Mouse (Mus musculus): ENCODE measurements around the gene Stk32c. TPM values are rescaled to one million over a fixed set of nuclear protein-coding genes. Genes with fewer than 3 reads are reported as not detected.

Stk32c gene
- total RNA-seq, 1 experiment, result 0.89 TPM

GRCm38 (mm10) chr7:139091681-139092080 is 121.4 kb downstream of the Stk32c start:
- Histone ChIP-seq H3K4me3 (ENCODE audit: insufficient read depth in 1 of 2, low read depth in 1 of 2, low read length in 2 of 2, poor library complexity in 1 of 2, severe bottlenecking in 1 of 2) (no peak overlapping the region), H3K36me3 (ENCODE audit: control insufficient read depth, insufficient read depth, low read length, poor library complexity, severe bottlenecking) (no peaks in the 10 kb centered on the region), H3K9ac (ENCODE audit: insufficient read depth, low read depth, low read length, poor library complexity, severe bottlenecking) (no peak overlapping the region), H3K4me1 (ENCODE audit: control insufficient read depth in 2 of 2, insufficient read depth in 2 of 2, low read length in 2 of 2, poor library complexity in 1 of 2) (no peaks in the 10 kb centered on the region), H3K27ac (ENCODE audit: insufficient read depth, low read depth, low read length, poor library complexity, severe bottlenecking) (no peak overlapping the region; the same call in 1 of the 2 replicates), H3K9me3 (ENCODE audit: control insufficient read depth, insufficient read depth, low read depth, low read length) (no peaks in the 10 kb centered on the region)
- TF ChIP-seq ZNF384 (IDR thresholded peaks at IDR 0.05; ENCODE audit: low read depth, low read length), result no peak
- no peak for TF ChIP-seq ZC3H11A (IDR thresholded peaks at IDR 0.05; ENCODE audit: borderline replicate concordance, low read depth, low read length)
- no peak for TF ChIP-seq MAFK (IDR thresholded peaks at IDR 0.05; ENCODE audit: insufficient read depth, low read depth, low read length)
- TF ChIP-seq CHD2 (IDR thresholded peaks at IDR 0.05; ENCODE audit: low read depth, low read length), result no peak
- no peak for TF ChIP-seq HCFC1 (IDR thresholded peaks at IDR 0.05; ENCODE audit: borderline replicate concordance, insufficient read depth, low read length)
- DNase-seq (ENCODE audit: low read depth, low spot score), result no peak
- in situ Hi-C loops (cut with MboI; ENCODE audit: low sequenced_read_pairs in 2 of 2, unreplicated experiment in 2 of 2), result loop anchor here in 1 of 2 experiments (25.0 kb wide), 1 partner anchor 371 kb away; no protein-coding TSS in a partner anchor

GRCm38 (mm10) chr7:139089892-139090874 is 122.9 kb downstream of the Stk32c start:
- in situ Hi-C loops (cut with MboI; ENCODE audit: low sequenced_read_pairs in 2 of 2, unreplicated experiment in 2 of 2), result loop anchor here in 1 of 2 experiments (25.0 kb wide), 1 partner anchor 372 kb away; no protein-coding TSS in a partner anchor

GRCm38 (mm10) chr7:139087801-139088200 is 125.3 kb downstream of the Stk32c start:
- Histone ChIP-seq H3K27ac (ENCODE audit: insufficient read depth, low read depth, low read length, poor library complexity, severe bottlenecking) (no peak overlapping the region), H3K36me3 (ENCODE audit: control insufficient read depth, insufficient read depth, low read length, poor library complexity, severe bottlenecking) (no peaks in the 10 kb centered on the region), H3K9ac (ENCODE audit: insufficient read depth, low read depth, low read length, poor library complexity, severe bottlenecking) (no peak overlapping the region), H3K4me3 (ENCODE audit: insufficient read depth in 1 of 2, low read depth in 1 of 2, low read length in 2 of 2, poor library complexity in 1 of 2, severe bottlenecking in 1 of 2) (no peak overlapping the region), H3K9me3 (ENCODE audit: control insufficient read depth, insufficient read depth, low read depth, low read length) (no peaks in the 10 kb centered on the region), H3K4me1 (ENCODE audit: control insufficient read depth in 2 of 2, insufficient read depth in 2 of 2, low read length in 2 of 2, poor library complexity in 1 of 2) (peaks cover 0 to 9% of the 10 kb centered on the region in 2 experiments; a peak in 1 of 4 replicates)
- in situ Hi-C loops (cut with MboI; ENCODE audit: low sequenced_read_pairs in 2 of 2, unreplicated experiment in 2 of 2), result loop anchor here in 1 of 2 experiments (25.0 kb wide), 1 partner anchor 374 kb away; no protein-coding TSS in a partner anchor
- DNase-seq (ENCODE audit: low read depth, low spot score), result no peak
- no peak for TF ChIP-seq HCFC1 (IDR thresholded peaks at IDR 0.05; ENCODE audit: borderline replicate concordance, insufficient read depth, low read length)
- TF ChIP-seq ZC3H11A (IDR thresholded peaks at IDR 0.05; ENCODE audit: borderline replicate concordance, low read depth, low read length), result no peak
- no peak for TF ChIP-seq CHD2 (IDR thresholded peaks at IDR 0.05; ENCODE audit: low read depth, low read length)
- no peak for TF ChIP-seq MAFK (IDR thresholded peaks at IDR 0.05; ENCODE audit: insufficient read depth, low read depth, low read length)
- TF ChIP-seq ZNF384 (IDR thresholded peaks at IDR 0.05; ENCODE audit: low read depth, low read length), result no peak

More at GRCm38 (mm10) chr7:139089892-139090874, 122.9 kb downstream of the Stk32c start:
- Histone ChIP-seq H3K4me3 (ENCODE audit: insufficient read depth in 1 of 2, low read depth in 1 of 2, low read length in 2 of 2, poor library complexity in 1 of 2, severe bottlenecking in 1 of 2) (no peak overlapping the region), H3K27ac (ENCODE audit: insufficient read depth, low read depth, low read length, poor library complexity, severe bottlenecking) (no peak overlapping the region), H3K9ac (ENCODE audit: insufficient read depth, low read depth, low read length, poor library complexity, severe bottlenecking) (no peak overlapping the region), H3K9me3 (ENCODE audit: control insufficient read depth, insufficient read depth, low read depth, low read length) (no peaks in the 10 kb centered on the region), H3K36me3 (ENCODE audit: control insufficient read depth, insufficient read depth, low read length, poor library complexity, severe bottlenecking) (no peaks in the 10 kb centered on the region), H3K4me1 (ENCODE audit: control insufficient read depth in 2 of 2, insufficient read depth in 2 of 2, low read length in 2 of 2, poor library complexity in 1 of 2) (peaks cover 0 to 4% of the 10 kb centered on the region in 2 experiments; a peak in 1 of 4 replicates)
- no peak for TF ChIP-seq MAFK (IDR thresholded peaks at IDR 0.05; ENCODE audit: insufficient read depth, low read depth, low read length)
- no peak for TF ChIP-seq ZNF384 (IDR thresholded peaks at IDR 0.05; ENCODE audit: low read depth, low read length)
- TF ChIP-seq CHD2 (IDR thresholded peaks at IDR 0.05; ENCODE audit: low read depth, low read length), result no peak
- no peak for TF ChIP-seq ZC3H11A (IDR thresholded peaks at IDR 0.05; ENCODE audit: borderline replicate concordance, low read depth, low read length)
- no peak for TF ChIP-seq HCFC1 (IDR thresholded peaks at IDR 0.05; ENCODE audit: borderline replicate concordance, insufficient read depth, low read length)
- no peak for DNase-seq (ENCODE audit: low read depth, low spot score)

- no peak overlapping the region for H3K27ac ChIP-seq (ENCODE audit: insufficient read depth, low read depth, low read length, poor library complexity, severe bottlenecking)
- in situ Hi-C loops (cut with MboI; ENCODE audit: low sequenced_read_pairs in 2 of 2, unreplicated experiment in 2 of 2), result loop anchor here in 1 of 2 experiments (25.0 kb wide), 1 partner anchor 376 kb away; no protein-coding TSS in a partner anchor
- H3K4me3 ChIP-seq (ENCODE audit: insufficient read depth in 1 of 2, low read depth in 1 of 2, low read length in 2 of 2, poor library complexity in 1 of 2, severe bottlenecking in 1 of 2), result peak overlapping the region; percentile 75 to 77
- TF ChIP-seq ZNF384 (IDR thresholded peaks at IDR 0.05; ENCODE audit: low read depth, low read length) (no peak), MAFK (IDR thresholded peaks at IDR 0.05; ENCODE audit: insufficient read depth, low read depth, low read length) (no peak), HCFC1 (IDR thresholded peaks at IDR 0.05; ENCODE audit: borderline replicate concordance, insufficient read depth, low read length) (no peak), CHD2 (IDR thresholded peaks at IDR 0.05; ENCODE audit: low read depth, low read length) (no peak), ZC3H11A (IDR thresholded peaks at IDR 0.05; ENCODE audit: borderline replicate concordance, low read depth, low read length) (no peak)
- no peaks in the 10 kb centered on the region for H3K36me3 ChIP-seq (ENCODE audit: control insufficient read depth, insufficient read depth, low read length, poor library complexity, severe bottlenecking)
- peaks cover 0 to 9% of the 10 kb centered on the region in 2 experiments; a peak in 1 of 4 replicates for H3K4me1 ChIP-seq (ENCODE audit: control insufficient read depth in 2 of 2, insufficient read depth in 2 of 2, low read length in 2 of 2, poor library complexity in 1 of 2)
- H3K9me3 ChIP-seq (ENCODE audit: control insufficient read depth, insufficient read depth, low read depth, low read length), result no peaks in the 10 kb centered on the region
- H3K9ac ChIP-seq (ENCODE audit: insufficient read depth, low read depth, low read length, poor library complexity, severe bottlenecking), result peak overlapping the region; percentile 56
- no peak for DNase-seq (ENCODE audit: low read depth, low spot score)
Observed at GRCm38 (mm10) chr7:139086195-139087158, 126.6 kb downstream of the Stk32c start.

All from ES-E14 (cell line).